Mouse (Mus musculus) olfactory bulb, adult 2 months (tissue): ENCODE data around the gene Lingo1.

Source experiments
- CTCF ChIP-seq: fragments of 200-500 bp; IDR thresholded peaks from 2 replicates; pipeline ENCODE4 v1.5.1; 2012; ENCODE audit warnings: low read depth, mild to moderate bottlenecking, low read length, moderate library complexity; ENCODE audit not compliant: insufficient read depth
- POLR2A ChIP-seq: fragments of 200-500 bp; IDR thresholded peaks from 2 replicates; pipeline ENCODE4 v1.6.1; 2012; ENCODE audit warnings: mild to moderate bottlenecking, low read depth, low read length, moderate library complexity; ENCODE audit not compliant: insufficient read depth

DNA sequence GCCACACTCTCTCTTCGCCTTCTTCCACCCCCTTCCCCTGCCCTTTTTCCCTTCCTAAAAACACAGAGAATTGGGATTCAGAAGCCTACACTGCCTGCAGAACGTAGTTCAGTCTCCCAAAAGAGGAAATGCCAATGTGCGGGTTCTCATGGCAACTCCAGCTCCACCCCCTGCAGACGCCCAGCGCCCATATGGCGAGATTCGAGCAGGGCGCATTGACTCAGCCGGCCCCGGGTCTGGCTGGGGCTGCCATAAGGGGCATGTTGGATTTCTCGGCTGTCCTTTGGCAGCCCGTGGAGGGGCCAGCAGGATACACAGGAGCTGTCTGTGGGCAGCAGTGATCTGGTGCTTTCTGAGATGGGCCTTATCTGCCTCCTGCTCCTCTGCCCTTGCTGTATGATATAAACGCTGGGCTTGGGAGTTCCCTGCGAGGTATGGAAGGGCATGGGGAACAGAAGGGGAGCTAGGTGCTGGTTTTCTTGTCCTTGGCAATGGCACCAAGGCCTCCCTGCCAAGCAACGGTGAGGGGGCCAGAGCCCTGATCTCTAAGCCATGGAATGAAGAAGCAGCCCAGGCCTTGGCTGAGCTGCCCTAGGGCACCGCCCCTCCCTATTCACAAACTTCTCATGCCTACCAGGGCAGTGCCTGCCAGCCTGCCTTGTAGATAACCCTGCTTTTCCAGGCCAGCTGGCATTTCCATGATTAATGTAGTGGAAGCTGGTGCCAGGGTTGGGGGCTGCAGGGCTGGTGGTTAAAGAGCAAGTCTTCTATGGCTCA lies 139.3 kb downstream of the Lingo1 start:
- TF ChIP-seq CTCF (no peak), POLR2A (no peak)
